Mouse (Mus musculus) thymus, adult 2 months (tissue): Measurements from ENCODE around the gene Pde4d.

Experiments used
- CTCF ChIP-seq: fragments of 200-500 bp; IDR thresholded peaks from 2 replicates; pipeline ENCODE4 v1.5.1; 2012; ENCODE audit warnings: mild to moderate bottlenecking, control low read depth, low read length, moderate library complexity, borderline replicate concordance; ENCODE audit not compliant: control insufficient read depth, poor library complexity, insufficient read depth; ENCODE audit errors: extremely low read depth
- POLR2A ChIP-seq: fragments of 200-500 bp; IDR thresholded peaks from 2 replicates; pipeline ENCODE4 v1.6.1; 2012; ENCODE audit warnings: mild to moderate bottlenecking, low read length, control low read depth, moderate library complexity; ENCODE audit not compliant: control insufficient read depth, poor library complexity, insufficient read depth; ENCODE audit errors: extremely low read depth

DNA sequence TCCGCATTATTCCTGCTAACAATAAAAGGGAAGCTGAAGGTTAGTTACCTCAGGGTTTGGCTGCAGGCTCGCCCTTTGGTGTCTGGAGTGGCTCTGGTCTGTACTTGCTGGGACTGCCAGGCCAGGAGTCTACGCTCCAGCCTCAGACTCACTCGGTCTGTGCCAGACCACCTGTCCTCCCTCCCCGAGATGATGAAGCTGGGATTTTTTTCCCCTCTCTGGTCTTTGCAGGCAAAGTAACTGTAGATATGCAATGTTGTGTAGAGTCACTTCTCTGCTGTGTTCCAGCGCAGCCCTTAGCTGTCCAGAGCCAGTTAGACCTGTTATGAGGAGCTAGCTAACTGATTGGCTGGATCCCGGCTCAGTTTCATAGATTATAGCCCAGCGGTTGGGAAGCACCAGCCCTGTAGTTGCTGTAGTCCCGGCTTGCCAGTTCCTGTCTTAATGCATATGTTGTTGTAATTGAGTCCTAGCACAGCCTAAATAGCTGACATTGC lies 48.5 kb downstream of the Pde4d start:
- TF ChIP-seq POLR2A (no peak), CTCF (no peak)
